Mouse (Mus musculus) adrenal gland, adult 8-10 months (tissue): ENCODE data around the gene Nhlh2. TPM values are rescaled to one million over a fixed set of nuclear protein-coding genes. Genes with fewer than 3 reads are reported as not detected.

Experiments
- DNase-seq: peaks from one replicate; pipeline ENCODE4 v3.0.0; 2022
- total RNA-seq, 4 experiments: library from RNA; stranded (reverse); gene quantifications; 2 replicates each; pipeline ENCODE4 v1.2.4; 2022

Gene Nhlh2
- total RNA-seq, 4 experiments from 2014 or later, result not detected

GRCm38 (mm10) chr3:102025659-102026058 is 15.8 kb downstream of the Nhlh2 start:
- DNase-seq, result no peak

- no peak for DNase-seq
These were observed 18.0 kb downstream of the Nhlh2 start for GRCm38 (mm10) chr3:102027880-102028279.

- no peak for DNase-seq
These were observed 27.9 kb downstream of the Nhlh2 start for GRCm38 (mm10) chr3:102037806-102038205.

DNA sequence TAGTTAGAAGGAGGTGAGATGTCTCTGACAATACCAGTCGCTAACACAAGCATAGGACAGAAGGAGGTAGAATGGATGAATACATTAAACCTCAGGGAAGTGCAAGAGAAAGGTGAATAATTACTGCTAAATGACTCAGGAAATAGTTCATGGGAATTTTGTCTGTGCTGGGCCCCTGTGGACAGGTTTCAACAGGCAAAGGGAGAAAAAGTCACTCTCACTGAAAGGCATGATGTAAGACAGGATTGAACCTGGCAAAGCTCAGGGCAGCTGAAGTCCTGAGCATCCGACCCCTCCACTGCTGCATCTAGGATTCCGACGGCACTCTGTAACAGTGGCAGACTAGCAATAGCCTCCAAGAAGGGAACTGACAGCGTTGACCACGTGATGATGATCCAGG is 28.7 kb downstream of the Nhlh2 start:
- no peak for DNase-seq

- no peak for DNase-seq
These were observed 31.8 kb downstream of the Nhlh2 start for GRCm38 (mm10) chr3:102041632-102042031.

GRCm38 (mm10) chr3:102045071-102045470 is 35.2 kb downstream of the Nhlh2 start:
- no peak for DNase-seq

- DNase-seq, result no peak
These were observed 37.7 kb downstream of the Nhlh2 start for GRCm38 (mm10) chr3:102047532-102047931.

DNA sequence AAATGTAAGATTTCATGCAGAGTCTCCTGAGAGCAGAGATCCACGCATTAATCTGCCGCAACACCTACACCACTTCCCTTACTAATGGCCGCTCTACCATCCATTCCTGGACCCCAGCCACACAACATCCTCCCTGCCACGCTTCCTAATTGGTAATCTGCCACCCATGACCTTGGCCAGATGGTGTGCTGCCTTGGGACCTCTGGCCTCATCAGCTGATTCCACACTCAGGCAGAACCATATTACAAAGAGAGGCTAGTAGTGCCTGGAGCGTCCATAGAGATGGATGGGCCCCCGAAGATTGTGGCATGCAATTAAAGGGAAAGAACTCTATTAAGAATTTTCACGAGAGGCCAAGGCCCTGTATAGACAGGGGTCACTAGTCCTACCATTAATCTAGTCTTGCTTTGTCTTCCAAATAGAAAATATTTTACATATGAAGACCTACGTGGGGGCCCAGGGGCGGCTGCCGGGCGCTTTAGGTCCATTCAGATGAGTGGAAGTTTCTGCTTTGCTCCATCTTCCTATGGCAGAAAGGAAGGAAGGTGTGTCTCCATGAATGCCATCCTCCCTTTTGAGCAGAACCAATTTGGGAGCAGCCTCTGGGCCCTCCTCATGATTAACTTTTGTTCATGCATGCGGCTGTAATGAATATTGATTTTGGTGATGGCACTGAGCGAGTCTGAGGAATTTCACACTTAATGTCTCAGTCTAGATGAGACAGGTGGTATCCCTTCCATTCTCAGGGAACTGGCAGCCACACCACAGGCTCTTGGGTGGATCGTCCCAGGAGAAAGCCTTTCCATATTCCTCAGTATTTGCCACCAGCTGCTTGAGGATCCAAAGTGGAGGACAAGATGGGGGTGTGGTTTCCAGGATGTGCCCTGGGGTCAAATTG is 39.6 kb downstream of the Nhlh2 start:
- DNase-seq, result no peak

DNA sequence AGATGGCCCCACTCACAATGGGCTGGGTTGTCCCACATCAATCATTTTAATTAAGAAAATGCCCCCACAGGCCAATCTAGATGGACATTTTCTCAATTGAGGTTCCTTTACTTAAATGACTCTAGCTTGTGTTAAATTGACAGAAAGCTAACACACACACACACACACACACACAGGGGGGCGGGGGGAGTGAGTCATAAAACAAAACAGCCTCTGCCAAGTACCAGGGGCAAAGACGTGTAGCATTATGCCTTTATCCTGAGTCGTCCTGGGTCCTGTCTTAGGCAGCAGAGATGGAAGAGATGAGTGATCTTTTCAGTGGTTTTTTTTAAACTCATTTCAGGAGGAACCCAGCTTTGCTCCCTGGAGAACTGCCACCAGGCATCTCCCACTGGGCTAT is 42.2 kb downstream of the Nhlh2 start:
- no peak for DNase-seq

DNA sequence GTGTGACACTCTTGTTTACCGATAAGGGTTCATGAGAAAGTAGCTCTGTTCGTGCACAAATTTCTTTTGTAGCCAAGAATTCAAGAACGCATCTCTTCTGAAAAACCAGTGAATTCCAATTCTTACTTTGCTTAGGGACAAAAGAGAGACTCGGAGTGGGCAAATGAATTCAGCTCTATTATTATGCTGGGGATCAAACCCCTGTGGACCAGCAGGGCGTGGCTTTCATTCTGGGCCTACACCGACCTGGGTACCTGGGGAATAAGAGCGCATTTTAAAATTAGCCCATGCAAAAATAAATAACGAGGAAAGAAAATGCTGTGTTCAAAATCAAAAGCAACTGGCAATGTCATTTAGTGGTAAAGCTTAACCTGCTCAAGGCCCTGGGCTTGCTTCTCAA is 43.4 kb downstream of the Nhlh2 start:
- DNase-seq, result no peak

GRCm38 (mm10) chr3:102055878-102056277 is 46.0 kb downstream of the Nhlh2 start:
- DNase-seq, result no peak

DNA sequence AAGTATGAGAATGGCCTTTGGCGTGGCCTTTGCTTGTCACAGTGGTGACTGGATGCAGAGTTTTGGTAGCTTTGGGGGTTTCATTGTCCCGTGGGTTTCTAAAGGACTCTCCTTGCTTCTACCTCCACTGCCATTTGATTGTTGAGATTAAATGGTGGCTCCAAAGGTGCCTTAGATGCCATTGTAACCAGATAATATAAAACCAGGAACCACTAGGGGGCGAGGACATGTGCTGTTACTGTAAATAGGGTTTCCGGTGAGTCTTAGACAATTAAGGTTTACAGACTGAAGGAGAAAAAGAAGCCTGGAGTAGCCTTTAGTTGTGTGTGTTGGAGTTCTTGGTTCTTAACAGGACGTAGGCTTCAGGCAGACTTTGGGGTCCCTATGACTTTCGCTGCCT is 50.2 kb downstream of the Nhlh2 start:
- no peak for DNase-seq

DNA sequence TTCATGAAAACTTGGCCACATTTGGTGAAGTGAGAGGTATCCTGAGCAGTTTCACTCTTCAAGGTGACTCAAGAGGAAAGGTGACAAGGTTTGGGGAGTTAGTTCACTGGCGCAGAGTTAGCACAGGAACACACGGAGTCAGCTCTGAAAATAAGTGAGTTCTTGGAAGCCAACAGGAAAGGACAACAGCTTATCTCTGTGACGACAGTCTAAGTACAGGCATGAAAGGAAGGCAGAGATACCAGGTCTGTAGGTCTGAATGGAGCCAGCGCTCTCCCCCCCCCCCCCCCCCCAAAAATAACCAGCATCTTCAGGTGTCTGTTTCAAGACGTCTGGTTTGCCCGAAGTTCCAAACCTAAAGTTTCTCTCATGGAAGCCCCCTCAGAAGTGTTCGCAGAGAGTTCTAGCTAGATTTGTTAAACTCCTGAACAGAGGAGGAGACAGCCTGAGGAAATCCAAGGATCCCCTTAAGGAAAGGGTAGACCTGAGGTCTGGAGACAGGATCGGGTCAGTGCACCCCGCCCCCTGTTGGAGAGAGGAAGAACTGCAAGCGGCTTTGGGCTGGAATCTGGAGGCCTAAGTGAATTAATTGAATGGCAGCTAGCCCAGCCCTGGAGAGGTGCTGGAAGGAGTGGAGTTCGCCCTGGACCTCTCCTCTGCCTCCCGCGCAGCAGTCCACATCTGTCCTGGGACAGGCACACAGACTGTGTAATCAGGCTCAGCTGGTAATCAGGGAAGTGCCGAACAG is 52.2 kb downstream of the Nhlh2 start:
- peak; percentile 37 for DNase-seq

- no peak for DNase-seq
These were observed 52.8 kb downstream of the Nhlh2 start for GRCm38 (mm10) chr3:102062671-102063010.

- DNase-seq, result no peak
These were observed 53.6 kb downstream of the Nhlh2 start for GRCm38 (mm10) chr3:102063273-102064120.

DNA sequence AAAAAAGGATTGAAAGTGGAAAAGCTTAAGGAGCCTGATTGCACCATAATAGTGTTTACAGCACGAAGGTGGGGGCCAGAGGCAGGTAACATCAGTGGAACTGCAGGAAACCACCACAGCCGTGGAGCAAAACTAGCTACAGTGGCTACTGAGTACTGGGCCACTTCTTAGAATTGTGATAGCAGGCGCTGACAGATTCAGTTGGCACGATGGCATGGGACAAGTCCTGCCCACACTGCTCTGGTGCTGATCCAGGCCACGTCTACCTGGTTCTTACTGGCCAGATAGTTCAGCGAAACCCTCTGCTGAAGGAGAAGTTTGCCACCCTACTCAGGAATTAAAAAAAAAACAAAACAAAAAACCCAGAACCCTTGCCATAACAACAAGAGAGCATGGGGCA is 54.7 kb downstream of the Nhlh2 start:
- no peak for DNase-seq

Other genes with a start within 250 kb of the Nhlh2 start
- gene Mab21l3, start 161.1 kb upstream of the Nhlh2 start, total RNA-seq, result 1 to 10 TPM in 2 of 4 experiments, under 1 TPM in 1, not detected in 1; 0.35 to 2.2 (median 1.5) TPM
- gene Slc22a15, start 85.6 kb upstream of the Nhlh2 start, total RNA-seq, result 10 to 100 TPM in 2 of 4 experiments, 1 to 10 TPM in 2; 6.7 to 18.1 (median 12.5) TPM
- gene Casq2, start 76.3 kb downstream of the Nhlh2 start, total RNA-seq, result 1 to 10 TPM in 3 of 4 experiments, under 1 TPM in 1; 0.54 to 1.3 (median 1.2) TPM
- 10 to 100 TPM; 25.7 to 40.5 (median 29.8) TPM for gene Vangl1, start 194.6 kb downstream of the Nhlh2 start, total RNA-seq